Comparison of ENCODE assay signal across 12 mouse cellular contexts in the genomic region with DNA sequence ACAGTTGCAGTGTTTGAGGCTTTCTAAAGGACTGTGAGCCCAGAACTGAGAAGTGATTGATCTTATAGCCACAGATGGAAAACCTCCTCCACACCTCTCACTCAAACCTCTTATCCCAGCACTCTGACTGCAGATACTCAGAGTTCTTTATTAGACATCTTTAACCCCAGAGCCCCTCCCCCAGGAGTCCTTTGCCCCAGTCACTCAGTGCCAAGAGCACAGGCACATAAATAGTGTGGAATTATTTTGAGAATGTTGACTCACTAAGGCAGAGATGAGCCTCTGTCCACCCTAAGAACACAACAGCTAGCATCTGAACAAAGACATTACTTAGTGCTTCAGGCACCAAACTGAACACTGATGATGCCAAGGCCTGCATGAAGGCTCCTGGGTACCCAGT.
"Had no signal": no experiment of that assay in that cellular context is flagged by ENCODE, and none has a peak within 500 bp of the region (broad histone marks: within the 10 kb centered on the region; RNA-seq: fewer than 3 reads in every experiment).

No protein-coding gene starts in this region.

- H3K9me3 ChIP-seq: limb, embryonic 13.5 days; midbrain, embryonic 12.5 days had no signal

- H3K27me3 ChIP-seq: limb, embryonic 13.5 days; midbrain, embryonic 12.5 days had no signal

- H3K36me3 ChIP-seq: limb, embryonic 13.5 days; midbrain, embryonic 12.5 days had no signal

- H3K4me1 ChIP-seq: midbrain, embryonic 12.5 days had no signal

- H3K4me3 ChIP-seq: layer of hippocampus, adult 2 months; limb, embryonic 13.5 days; midbrain, embryonic 12.5 days had no signal

- H3K4me2 ChIP-seq: limb, embryonic 13.5 days; midbrain, embryonic 12.5 days had no signal

- H3K9ac ChIP-seq: limb, embryonic 13.5 days; liver, embryonic 14.5 days; midbrain, embryonic 12.5 days had no signal

- H3K27ac ChIP-seq: kidney, postnatal 0 days; layer of hippocampus, adult 2 months; limb, embryonic 13.5 days; liver, embryonic 14.5 days; midbrain, embryonic 12.5 days had no signal

- DNase-seq: kidney, postnatal 36 days; lung, adult 18-20 months; lung, postnatal 10 days; lung, postnatal 4 days; right cerebral cortex, adult 18-20 months; right cerebral cortex, postnatal 25 days; thymus, postnatal 4 days had no signal
